Mouse (Mus musculus): ENCODE data around the gene Nutf2-ps1.
"Not testable (repeated sequence)": the region's sequence is repeated elsewhere in the genome, so short reads cannot be mapped to it uniquely, and the experiment has no call there.

Gene Nutf2-ps1

DNA sequence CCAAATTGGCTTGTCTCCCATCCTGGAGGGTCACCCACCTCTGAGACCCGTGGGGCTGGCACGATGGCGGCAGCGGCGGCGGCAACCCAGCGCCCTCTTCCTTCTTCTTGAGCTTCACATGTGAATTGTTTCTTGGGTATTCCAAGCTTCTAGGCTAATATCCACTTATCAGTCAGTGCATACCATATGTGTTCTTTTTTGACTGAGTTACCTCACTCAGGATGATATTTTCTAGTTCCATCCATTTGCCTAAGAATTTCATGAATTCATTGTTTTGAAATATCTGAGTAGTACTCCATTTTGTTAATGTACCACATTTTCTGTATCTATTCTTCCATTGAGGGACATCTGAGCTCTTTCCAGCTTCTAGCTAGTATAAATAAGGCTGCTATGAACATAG, at the start of gene Nutf2-ps1:
TSS of gene Nutf2-ps1 (minus strand) at position 101 of the 400 bp plus-strand sequence.
- in situ Hi-C loops (cut with MboI; ENCODE audit: low sequenced_read_pairs): not testable (repeated sequence)

GRCm38 (mm10) chr19:53638041-53638440, 49.2 kb upstream of the Nutf2-ps1 start:
- in situ Hi-C loops (cut with MboI; ENCODE audit: low sequenced_read_pairs): no loop called here

DNA sequence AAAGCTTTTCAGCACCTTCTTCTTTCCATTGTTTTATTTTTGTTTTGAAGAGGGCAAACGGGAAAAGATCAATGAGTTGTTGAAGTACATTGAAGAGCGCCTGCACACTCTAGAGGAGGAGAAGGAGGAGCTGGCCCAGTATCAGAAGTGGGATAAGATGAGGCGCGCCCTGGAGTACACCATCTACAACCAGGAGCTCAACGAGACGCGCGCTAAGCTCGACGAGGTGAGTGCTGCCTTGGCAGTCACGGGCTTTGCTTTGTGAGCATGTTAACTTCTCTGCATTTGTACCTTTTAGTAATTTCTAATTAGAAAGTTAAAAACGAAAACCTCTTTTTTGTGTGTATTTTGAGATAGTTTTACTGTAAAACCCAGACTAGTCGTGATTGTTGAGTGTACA, 32.8 kb upstream of the Nutf2-ps1 start:
- in situ Hi-C loops (cut with MboI; ENCODE audit: low sequenced_read_pairs): no loop called here

DNA sequence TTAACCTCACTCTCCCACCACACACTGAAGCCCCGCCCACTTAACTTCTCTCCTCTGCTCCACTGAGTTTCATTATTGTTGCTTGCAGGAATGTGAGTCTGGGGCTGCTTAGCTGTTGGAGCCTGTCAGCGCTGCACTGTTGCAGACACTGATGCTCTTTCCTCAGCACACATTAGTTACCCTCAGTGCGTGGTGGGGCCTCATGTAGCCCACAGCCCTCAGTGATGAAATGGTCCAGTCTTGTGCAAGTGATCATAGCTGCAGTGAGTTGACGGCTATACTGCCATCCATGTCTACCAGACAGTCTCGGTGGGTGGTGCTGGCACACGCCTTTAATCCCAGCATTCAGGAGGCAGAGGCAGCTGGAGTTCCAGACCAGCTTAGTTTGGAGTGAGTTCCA, 20.1 kb upstream of the Nutf2-ps1 start:
- in situ Hi-C loops (cut with MboI; ENCODE audit: low sequenced_read_pairs): no loop called here

DNA sequence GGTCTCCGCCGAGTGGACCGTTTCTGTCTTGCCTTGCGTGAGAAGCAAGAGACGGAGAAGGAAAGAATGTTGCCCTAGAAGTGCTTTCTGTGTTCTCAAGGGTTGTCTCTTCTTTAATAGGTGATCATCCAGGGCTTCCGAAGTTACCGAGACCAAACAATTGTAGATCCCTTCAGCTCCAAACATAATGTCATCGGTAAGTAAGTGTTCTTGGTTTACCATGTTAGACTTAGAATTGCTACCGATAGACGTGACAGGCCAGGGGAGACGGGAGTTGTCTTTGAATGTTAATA, 12.4 kb upstream of the Nutf2-ps1 start:
- in situ Hi-C loops (cut with MboI; ENCODE audit: low sequenced_read_pairs): no loop called here

GRCm38 (mm10) chr19:53600549-53601362, 11.9 kb upstream of the Nutf2-ps1 start:
- in situ Hi-C loops (cut with MboI; ENCODE audit: low sequenced_read_pairs): no loop called here

GRCm38 (mm10) chr19:53599757-53600539, 11.1 kb upstream of the Nutf2-ps1 start, which contains the start of gene Smc3:
TSS of gene Smc3 (plus strand) at chr19:53600398.
- in situ Hi-C loops (cut with MboI; ENCODE audit: low sequenced_read_pairs): no loop called here

- in situ Hi-C loops (cut with MboI; ENCODE audit: low sequenced_read_pairs): no loop called here
Observed at GRCm38 (mm10) chr19:53596723-53597474, 8.0 kb upstream of the Nutf2-ps1 start.

GRCm38 (mm10) chr19:53587686-53588085, 1.2 kb downstream of the Nutf2-ps1 start:
- in situ Hi-C loops (cut with MboI; ENCODE audit: low sequenced_read_pairs): not testable (repeated sequence)

DNA sequence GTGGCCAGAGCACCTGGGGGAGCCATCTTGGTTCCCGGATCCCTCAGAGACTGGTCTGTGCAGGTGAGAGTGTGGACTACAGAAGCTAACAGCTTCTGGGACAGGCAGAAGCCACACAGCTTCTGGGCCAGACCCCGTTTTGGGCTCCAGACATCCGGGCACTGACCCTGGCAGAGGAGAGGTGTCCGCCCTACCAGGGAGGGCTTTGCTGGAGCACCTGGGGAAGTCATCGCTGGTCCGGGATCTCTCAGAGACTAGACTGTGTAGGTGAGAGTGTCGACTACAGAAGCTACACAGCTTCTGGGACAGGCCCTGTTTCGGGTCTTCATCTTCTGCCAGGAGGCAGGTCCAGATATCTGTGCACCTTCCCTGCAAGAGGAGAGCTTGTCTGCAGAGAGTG, 8.6 kb downstream of the Nutf2-ps1 start:
- in situ Hi-C loops (cut with MboI; ENCODE audit: low sequenced_read_pairs): loop anchor here (5.0 kb wide), 1 partner anchor 183 kb away; no protein-coding TSS in a partner anchor

DNA sequence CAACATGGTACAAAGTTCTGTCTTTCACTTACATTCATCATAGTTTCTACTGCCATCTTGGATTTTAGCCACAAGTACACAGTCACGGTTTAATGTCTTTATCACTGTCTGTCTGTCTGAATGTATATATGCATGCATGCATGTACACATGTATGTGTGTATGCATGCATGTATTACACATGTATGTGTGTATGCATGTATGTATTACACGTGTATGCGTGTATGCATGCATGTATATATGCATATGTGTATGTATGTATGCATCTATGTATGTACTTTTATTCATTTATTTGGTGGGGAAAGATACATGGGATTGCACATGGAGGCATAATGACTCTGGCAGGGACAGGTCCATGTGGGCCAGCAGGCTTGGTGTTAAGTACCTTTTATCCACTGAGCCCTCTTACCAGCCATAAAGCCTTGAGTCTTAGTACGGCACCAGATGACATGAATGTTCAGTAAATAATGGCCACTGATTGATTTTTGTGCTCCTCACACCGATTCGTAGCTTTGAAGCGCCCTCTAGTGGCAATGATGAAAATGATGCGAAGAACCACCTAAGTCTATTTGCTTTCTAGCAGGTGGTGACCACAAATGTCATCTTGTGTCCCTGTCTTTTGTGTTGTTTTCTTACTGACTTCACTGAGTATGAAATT, 10.1 kb downstream of the Nutf2-ps1 start:
- in situ Hi-C loops (cut with MboI; ENCODE audit: low sequenced_read_pairs): no loop called here

GRCm38 (mm10) chr19:53577025-53577800, 11.7 kb downstream of the Nutf2-ps1 start:
- in situ Hi-C loops (cut with MboI; ENCODE audit: low sequenced_read_pairs): no loop called here

GRCm38 (mm10) chr19:53576061-53576460, 12.8 kb downstream of the Nutf2-ps1 start:
- in situ Hi-C loops (cut with MboI; ENCODE audit: low sequenced_read_pairs): no loop called here

DNA sequence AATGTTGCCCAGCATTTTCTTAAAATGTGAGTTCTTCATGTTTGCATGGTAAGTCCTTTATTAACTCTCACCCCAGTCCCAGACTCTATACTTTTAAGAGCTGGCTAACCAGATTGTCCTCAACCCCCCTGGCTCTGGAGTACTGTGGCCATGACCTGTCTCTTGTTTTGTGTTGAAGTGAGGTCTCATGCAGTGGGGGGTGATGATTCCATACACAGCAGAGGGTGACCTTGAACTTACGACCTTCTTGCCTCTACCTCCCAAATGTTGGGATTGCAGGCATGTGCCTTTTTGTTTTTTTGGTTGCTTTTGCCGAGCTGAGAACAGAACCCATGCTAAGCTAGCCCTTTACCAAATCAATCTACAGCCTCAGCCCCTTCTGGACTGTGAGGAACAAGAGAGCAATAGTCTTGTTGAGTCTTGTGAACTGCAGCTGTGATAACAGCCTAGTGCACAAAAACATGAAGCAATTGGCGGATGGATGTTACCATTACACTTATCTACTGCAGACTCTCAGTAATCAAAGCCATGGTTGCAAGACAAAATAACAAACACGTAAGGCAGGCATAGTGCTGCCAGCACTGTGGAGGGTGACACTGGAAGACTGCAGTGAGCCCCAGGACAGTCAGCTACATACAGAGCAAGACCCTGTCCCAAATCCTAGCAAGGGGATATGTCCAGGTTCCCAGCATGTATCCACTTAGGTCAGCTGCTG, 13.4 kb downstream of the Nutf2-ps1 start:
- in situ Hi-C loops (cut with MboI; ENCODE audit: low sequenced_read_pairs): no loop called here

- in situ Hi-C loops (cut with MboI; ENCODE audit: low sequenced_read_pairs): no loop called here
Observed at GRCm38 (mm10) chr19:53574546-53574945, 14.3 kb downstream of the Nutf2-ps1 start.

DNA sequence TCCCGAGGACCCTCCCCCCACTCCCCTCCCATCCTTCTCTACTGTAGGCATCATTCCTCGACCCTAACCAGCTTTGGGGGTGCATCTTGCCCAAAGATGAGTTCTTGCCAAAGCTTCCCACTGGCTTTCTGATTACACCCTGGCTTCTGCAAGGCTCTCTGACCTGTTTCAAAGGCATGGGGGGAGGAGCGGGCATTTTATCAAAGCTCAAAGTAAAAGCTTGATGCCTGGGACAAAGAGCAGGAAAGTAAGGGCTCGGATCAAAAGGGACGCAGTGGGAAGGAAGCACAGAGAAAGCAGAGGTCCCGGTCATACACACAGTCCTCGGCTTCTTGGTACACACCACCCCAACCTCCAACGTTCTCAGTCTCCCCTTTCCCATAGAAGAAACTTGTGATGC, 14.7 kb downstream of the Nutf2-ps1 start:
- in situ Hi-C loops (cut with MboI; ENCODE audit: low sequenced_read_pairs): no loop called here

- in situ Hi-C loops (cut with MboI; ENCODE audit: low sequenced_read_pairs): no loop called here
Observed at GRCm38 (mm10) chr19:53573151-53573550, 15.7 kb downstream of the Nutf2-ps1 start.

DNA sequence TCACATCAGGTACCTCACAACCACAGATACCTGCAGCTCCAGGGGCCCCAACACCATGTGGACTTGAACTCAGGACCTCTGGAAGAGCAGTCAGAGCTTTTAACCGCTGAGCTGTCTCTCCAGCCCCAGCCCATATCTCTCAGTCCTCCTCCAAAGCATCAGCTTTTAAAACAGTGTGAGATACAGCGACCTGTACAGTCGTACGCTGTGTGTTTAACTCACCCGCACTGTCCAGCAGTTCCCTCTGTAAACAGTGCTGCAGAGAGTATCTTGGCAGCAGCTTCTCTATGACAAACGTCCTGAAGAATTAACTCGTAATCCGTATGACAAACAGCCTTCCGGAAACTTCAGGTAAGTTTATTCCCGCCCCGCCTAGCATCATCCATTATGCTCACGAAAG, 16.3 kb downstream of the Nutf2-ps1 start:
- in situ Hi-C loops (cut with MboI; ENCODE audit: low sequenced_read_pairs): no loop called here

All from CH12F3 (cell line).